Mouse (Mus musculus) lung, embryonic 16.5 days (tissue): ENCODE results near the gene Ttc6. TPM values are rescaled to one million over a fixed set of nuclear protein-coding genes. Genes with fewer than 3 reads are reported as not detected.
A peak's percentile ranks its signal among the peaks of the same experiment; 100 is the strongest.

Experiments
- ATAC-seq: fragments of 200-750 bp; cut with Nextera tagmentation; 2 replicates; pipeline ENCODE4 v1.8.0; 2017; ENCODE audit warnings: low read depth, mild to moderate bottlenecking, moderate library complexity
- H3K27ac ChIP-seq: fragments of 300-500 bp; sonication (generic); 2 replicates; pipeline ENCODE4 v1.5.1; 2014; ENCODE audit warnings: mild to moderate bottlenecking, control low read depth, low read length
- H3K27me3 ChIP-seq: fragments of 300-500 bp; sonication (generic); 2 replicates; pipeline ENCODE4 v1.6.1; 2014; ENCODE audit warnings: low read depth, low read length, mixed read lengths; ENCODE audit not compliant: control insufficient read depth, insufficient read depth
- H3K36me3 ChIP-seq: fragments of 300-500 bp; sonication (generic); 2 replicates; pipeline ENCODE4 v1.6.1; 2014; ENCODE audit warnings: low read length; ENCODE audit not compliant: control insufficient read depth, insufficient read depth
- H3K4me1 ChIP-seq: fragments of 300-500 bp; sonication (generic); replicated peaks from 2 replicates; pipeline ENCODE4 v1.6.1; 2014; ENCODE audit warnings: low read length, mixed read lengths; ENCODE audit not compliant: control insufficient read depth, insufficient read depth
- H3K4me2 ChIP-seq: fragments of 300-500 bp; sonication (generic); 2 replicates; pipeline ENCODE4 v1.6.1; 2014; ENCODE audit warnings: low read depth, low read length, control low read depth
- H3K4me3 ChIP-seq: fragments of 300-500 bp; sonication (generic); 2 replicates; pipeline ENCODE4 v1.5.1; 2014; ENCODE audit warnings: mild to moderate bottlenecking, low read length, control low read depth
- H3K9ac ChIP-seq: fragments of 300-500 bp; sonication (generic); 2 replicates; pipeline ENCODE4 v1.6.1; 2014; ENCODE audit warnings: low read length, control low read depth
- H3K9me3 ChIP-seq: fragments of 300-500 bp; sonication (generic); 2 replicates; pipeline ENCODE4 v1.6.1; 2016; ENCODE audit warnings: low read length; ENCODE audit not compliant: control insufficient read depth
- WGBS: fragments of 180-500 bp; shearing (Covaris S2); extraction: QIAGEN DNeasy Blood & Tissue Kit; methylation state at CpG from one replicate; pipeline ENCODE4 v1.1.7; 2014; 5-methylcytosine and 5-hydroxymethylcytosine counted together
- polyA plus RNA-seq: library from polyadenylated mRNA; unstranded; fragments of >200 nt; fragmentation: Nextera tagmentation; extraction: Ambion mirVana; gene quantifications from 2 replicates; pipeline ENCODE4 v1.2.1, GENCODE M21; 2015

The Ttc6 gene
- polyA plus RNA-seq, 1 experiment from 2014 or later: 5.1 TPM

DNA sequence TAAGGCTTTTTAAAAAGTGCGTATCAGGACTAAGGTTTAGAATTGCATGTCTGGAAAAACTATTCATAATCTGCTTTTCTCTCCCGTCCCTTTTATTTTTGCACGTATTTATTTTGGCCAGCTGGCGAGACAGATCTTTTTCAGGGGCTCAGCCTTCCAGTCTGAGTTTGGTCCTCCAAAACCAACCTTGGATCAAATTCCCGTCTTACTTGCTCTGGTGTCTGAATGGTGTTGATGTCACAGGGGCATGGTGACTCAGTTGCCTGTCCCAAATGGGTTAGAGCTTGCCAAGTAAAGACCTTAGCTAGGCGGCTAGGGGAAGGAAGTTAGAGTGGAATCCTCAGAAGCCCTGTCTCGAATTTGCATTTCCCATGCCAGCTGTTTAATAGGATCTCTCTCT is 200.8 kb downstream of the Ttc6 start:
- H3K9me3 ChIP-seq: no peaks in the 10 kb centered on the region
- H3K4me1 ChIP-seq: 0 out of 2 replicates have a peak, but pooled peaks cover 2% of the 10 kb centered on the region
- H3K27ac ChIP-seq: no peak overlapping the region
- ATAC-seq: no peak
- H3K4me3 ChIP-seq: no peak overlapping the region
- no peak overlapping the region for H3K4me2 ChIP-seq
- no peaks in the 10 kb centered on the region for H3K36me3 ChIP-seq
- 75% methylated on average over 7 of the region's 7 CpGs for WGBS
- H3K27me3 ChIP-seq: no peaks in the 10 kb centered on the region
- H3K9ac ChIP-seq: no peak overlapping the region

DNA sequence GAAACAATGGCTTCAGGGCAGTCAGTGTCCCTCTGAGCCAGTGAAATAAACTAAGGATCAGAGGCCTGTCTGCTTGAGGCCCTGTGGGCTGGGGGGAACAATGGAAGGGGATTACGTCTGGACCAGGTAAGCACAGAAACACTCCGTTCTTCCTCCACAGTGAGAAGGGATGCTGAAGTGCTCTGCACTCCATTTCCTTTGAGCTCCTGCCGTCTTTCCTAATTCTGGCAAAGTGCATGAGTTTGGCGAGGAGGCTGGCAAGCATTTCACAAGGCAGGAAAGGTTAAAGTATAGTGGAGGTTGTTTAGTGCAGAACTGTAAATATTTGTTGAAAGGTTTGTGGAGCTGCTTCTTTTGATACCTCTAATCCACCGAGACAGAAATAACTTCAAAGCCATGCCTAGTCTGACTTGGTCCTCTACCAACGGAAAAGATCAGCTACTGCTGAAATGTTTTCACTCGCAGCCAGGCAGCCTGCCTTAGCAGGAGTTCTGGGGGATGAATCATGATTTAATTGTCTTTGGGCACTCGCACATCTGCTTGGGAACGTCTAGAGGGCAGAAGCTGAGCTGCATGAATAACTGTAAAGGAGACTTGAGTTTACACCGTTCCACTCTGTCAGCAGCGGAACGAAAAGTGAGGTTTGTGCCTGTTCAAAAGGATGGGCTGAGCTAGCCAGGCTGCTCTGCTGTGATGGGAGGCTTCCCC is 212.5 kb downstream of the Ttc6 start:
- Histone ChIP-seq H3K4me1 (no peaks in the 10 kb centered on the region), H3K4me3 (no peak overlapping the region), H3K4me2 (no peak overlapping the region), H3K9ac (no peak overlapping the region), H3K27ac (no peak overlapping the region), H3K27me3 (no peaks in the 10 kb centered on the region), H3K9me3 (no peaks in the 10 kb centered on the region), H3K36me3 (no peaks in the 10 kb centered on the region)
- WGBS: 10% methylated on average over 12 of the region's 12 CpGs
- ATAC-seq: no peak

- no peak overlapping the region for H3K4me2 ChIP-seq
- H3K4me3 ChIP-seq: no peak overlapping the region
- ATAC-seq: no peak
- H3K36me3 ChIP-seq: no peaks in the 10 kb centered on the region
- no peaks in the 10 kb centered on the region for H3K27me3 ChIP-seq
- H3K9ac ChIP-seq: no peak overlapping the region
- H3K9me3 ChIP-seq: no peaks in the 10 kb centered on the region
- no peak overlapping the region for H3K27ac ChIP-seq
- no peaks in the 10 kb centered on the region for H3K4me1 ChIP-seq
- 64% methylated on average over 5 of the region's 5 CpGs for WGBS
Observed at GRCm38 (mm10) chr12:57781926-57782325, 218.0 kb downstream of the Ttc6 start.

DNA sequence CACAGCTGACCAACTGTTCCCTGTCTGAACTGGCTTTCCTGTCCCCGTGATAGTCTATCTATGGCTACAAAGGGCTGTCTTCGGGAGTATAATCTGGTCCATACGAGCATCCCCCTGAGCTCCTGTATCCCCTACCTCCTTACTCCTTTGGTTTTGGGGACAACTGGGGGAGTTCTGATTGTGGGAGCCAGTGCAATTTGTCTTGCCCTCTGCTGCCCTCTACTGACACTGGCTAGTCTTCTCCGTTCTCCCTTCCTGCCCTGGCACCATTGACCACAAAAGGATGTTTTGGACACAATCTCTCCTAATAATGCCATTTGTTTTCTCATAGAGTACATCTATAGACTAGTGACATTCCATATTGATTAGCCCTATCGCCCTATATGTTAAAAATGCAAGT is 223.6 kb downstream of the Ttc6 start:
- ATAC-seq: peak; percentile 51; the same call in 1 of the 2 replicates
- H3K27ac ChIP-seq: no peak overlapping the region
- no peak overlapping the region for H3K4me2 ChIP-seq
- H3K9ac ChIP-seq: no peak overlapping the region
- H3K4me1 ChIP-seq: no peaks in the 10 kb centered on the region
- no peaks in the 10 kb centered on the region for H3K9me3 ChIP-seq
- H3K27me3 ChIP-seq: no peaks in the 10 kb centered on the region
- WGBS: 20% methylated on average over 5 of the region's 5 CpGs
- no peak overlapping the region for H3K4me3 ChIP-seq
- no peaks in the 10 kb centered on the region for H3K36me3 ChIP-seq

Other genes starting within 250 kb of the Ttc6 start
- gene Foxa1, start 17.2 kb upstream of the Ttc6 start, polyA plus RNA-seq: 7.5 and 8.2 TPM in 2 replicates